Mouse (Mus musculus) spleen, postnatal 4 days (tissue): ENCODE results near the gene Ascc1.
"Not testable (repeated sequence)": the region's sequence is repeated elsewhere in the genome, so short reads cannot be mapped to it uniquely, and the experiment has no call there.

Experiments
- DNase-seq, 2 experiments: peaks; one replicate each; pipeline ENCODE4 v3.0.0; 2022; ENCODE audit warnings: low spot score in 2 of 2

Ascc1 gene

GRCm38 (mm10) chr10:59977141-59977540, 25.5 kb upstream of the Ascc1 start:
- no peak for DNase-seq

DNA sequence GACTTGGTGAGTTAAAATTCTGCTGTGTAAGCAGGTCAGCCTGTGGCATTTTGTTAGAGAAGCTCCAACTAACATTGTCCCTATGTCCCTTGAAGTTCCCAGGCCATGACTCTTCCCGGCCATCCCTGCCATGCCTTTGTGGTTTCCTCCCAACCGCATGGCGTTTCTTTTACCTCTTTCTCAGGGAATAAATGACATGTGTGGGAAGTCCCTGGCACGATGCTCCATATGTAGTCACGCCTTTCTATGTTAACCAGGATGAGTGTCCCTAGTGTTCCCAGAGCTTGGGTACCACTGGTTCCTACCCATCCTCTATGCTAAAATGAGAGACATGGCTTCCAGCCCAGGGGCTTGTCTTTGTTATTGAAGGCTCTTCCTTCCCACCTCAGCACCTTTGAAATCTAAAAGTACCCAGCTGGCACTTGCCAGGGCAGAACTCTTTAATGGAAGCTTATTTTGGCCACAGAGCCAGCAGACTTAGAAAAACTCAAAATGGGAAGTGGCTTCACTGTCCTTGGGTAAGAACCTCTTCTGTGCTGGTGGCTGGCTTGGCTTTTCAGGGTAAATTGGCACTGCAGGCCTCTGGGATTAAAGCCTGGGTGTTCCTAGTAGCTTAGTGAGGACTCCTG, 24.8 kb upstream of the Ascc1 start:
- no peak for DNase-seq

DNA sequence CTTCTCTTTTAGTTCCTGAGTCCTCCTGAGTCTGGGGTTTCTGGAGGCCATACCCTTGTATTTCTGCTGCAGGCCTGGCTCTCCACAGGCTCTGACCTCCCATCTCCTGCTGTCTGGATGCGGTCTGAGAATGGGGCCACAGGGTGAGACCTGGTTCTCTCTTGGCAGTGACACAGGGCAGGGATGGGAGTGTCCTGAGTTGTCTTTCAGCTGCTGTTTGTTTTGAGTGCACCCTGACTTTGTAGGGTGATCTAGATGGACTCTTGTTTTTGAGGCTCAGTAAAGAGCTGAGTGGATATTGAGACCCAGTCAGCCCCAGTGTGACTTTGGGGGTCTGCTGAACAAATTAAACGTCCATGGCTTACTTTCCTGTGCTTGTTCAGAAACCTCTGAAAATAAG, 24.2 kb upstream of the Ascc1 start:
- no peak for DNase-seq

- DNase-seq = peak in 1 of 2 experiments; percentile 49
Measured at GRCm38 (mm10) chr10:59978873-59979743, 23.5 kb upstream of the Ascc1 start.

GRCm38 (mm10) chr10:59980815-59981244, 21.8 kb upstream of the Ascc1 start:
- DNase-seq = peak; percentile 67 to 80

GRCm38 (mm10) chr10:59981336-59981735, 21.3 kb upstream of the Ascc1 start:
- DNase-seq = no peak

- DNase-seq = no peak
Measured at GRCm38 (mm10) chr10:59981792-59982191, 20.8 kb upstream of the Ascc1 start.

GRCm38 (mm10) chr10:59982379-59982873, 20.2 kb upstream of the Ascc1 start:
- no peak for DNase-seq

DNA sequence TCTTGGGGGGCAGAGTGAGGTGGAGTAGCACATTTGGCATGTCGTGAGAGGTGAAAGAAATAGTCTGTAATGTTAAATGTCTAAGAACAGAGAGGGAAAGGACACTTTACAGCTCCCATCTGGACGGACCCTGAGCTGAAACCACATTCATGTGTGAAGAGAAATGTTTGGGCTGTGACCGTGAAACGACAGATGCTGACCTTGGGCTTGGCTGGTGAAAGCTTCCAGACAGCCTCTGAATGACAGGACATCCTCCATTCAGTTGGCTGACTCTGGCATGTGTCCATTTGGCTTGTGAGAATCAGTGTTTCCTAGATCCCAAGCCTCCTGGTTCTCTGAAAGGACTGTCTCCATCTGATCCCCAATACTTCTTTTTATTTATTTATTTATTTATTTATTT, 14.6 kb upstream of the Ascc1 start:
- DNase-seq = no peak

DNA sequence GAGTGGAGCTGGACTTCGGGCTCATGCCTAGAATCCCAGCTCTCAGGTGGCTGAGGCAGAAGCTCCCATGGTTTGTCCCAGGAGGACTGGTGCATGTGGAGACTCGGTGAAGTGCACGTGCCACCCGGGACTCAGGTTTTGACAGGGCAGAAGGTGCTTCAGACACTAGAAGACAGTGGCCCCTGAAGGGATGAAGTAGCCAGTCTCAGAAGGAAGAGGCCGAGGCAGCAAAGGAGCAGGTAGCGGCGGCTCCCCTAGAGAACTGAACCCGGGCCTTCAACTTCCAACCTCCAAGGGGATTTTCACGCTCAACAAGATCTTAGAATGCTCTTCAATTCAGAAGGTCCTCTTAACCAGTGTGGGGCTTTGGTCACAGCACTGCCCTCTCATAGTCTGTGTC, 12.2 kb upstream of the Ascc1 start:
- no peak for DNase-seq

DNA sequence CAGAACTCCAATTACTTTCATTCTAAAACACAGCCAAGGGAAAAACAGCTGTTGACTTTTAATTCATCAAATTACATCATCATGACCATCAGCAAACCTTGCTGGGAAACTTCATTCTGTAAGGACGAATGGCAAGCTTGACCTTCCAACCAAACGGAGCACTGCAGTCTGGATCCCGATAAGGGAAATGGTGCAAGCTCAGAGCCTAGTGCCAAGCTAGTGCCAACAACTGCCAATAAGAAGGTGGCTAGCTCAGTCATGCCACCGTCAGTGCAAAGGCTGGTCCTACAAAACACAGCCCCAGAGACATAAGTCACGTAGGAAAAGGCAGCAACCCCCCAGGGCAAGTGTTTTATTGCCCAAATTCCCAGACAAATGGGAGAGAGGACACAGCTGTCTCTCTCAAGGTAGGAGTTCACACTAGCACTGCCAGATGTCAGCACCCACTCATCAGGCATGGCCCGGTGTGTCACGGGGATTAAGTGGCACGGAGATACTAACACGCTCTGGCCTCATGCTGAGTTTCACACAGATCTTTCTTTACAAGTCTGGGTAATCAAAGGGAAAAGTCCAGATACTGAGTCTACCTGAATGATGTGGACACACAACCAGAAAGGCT, 11.2 kb upstream of the Ascc1 start:
- DNase-seq = no peak

GRCm38 (mm10) chr10:59992024-59992423, 10.6 kb upstream of the Ascc1 start:
- DNase-seq = no peak

- not testable (repeated sequence) for DNase-seq
Measured at GRCm38 (mm10) chr10:59993813-59994212, 8.8 kb upstream of the Ascc1 start.

- DNase-seq = no peak
Measured at GRCm38 (mm10) chr10:59995889-59996288, 6.7 kb upstream of the Ascc1 start.

- peak; percentile 65 to 78 for DNase-seq
Measured at GRCm38 (mm10) chr10:59997591-59997990, 5.0 kb upstream of the Ascc1 start.

DNA sequence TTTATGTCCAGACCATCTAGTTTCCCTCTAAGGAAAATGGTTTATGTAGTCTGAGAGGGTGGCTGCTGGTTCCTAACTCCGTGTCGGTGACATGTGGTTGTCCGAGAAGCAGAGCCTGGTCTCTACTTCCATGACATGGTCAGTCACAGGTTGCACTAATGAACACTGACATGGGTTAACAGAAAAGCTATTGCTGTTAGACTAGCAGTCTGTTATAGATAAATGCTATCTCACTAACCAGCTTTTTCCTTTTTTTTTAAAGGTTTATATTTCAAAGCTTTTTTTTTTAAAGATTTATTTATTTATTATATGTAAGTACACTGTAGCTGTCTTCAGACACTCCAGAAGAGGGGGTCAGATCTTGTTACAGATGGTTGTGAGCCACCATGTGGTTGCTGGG, 3.5 kb upstream of the Ascc1 start:
- DNase-seq = no peak

GRCm38 (mm10) chr10:60001663-60002062, 942 bp upstream of the Ascc1 start:
- not testable (repeated sequence) for DNase-seq

DNA sequence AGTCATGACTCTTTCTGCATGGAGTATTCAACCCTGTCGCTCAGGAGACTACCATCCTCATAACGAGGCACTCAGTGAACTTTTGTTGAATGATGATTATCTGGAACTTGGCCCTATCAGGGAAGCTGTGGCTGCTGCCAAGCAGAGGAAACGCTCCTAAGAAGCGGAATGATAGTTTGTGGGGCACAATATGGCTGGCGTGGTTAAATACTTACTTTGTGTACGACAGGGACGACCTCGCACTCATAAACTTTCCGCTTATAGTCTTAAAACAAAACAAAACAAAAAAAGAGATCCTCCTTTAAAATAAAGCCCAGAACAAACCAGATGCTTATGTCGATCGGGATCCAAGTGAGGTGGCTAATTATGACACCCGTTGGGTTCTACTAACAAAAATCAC, 402 bp upstream of the Ascc1 start:
- DNase-seq = no peak

DNA sequence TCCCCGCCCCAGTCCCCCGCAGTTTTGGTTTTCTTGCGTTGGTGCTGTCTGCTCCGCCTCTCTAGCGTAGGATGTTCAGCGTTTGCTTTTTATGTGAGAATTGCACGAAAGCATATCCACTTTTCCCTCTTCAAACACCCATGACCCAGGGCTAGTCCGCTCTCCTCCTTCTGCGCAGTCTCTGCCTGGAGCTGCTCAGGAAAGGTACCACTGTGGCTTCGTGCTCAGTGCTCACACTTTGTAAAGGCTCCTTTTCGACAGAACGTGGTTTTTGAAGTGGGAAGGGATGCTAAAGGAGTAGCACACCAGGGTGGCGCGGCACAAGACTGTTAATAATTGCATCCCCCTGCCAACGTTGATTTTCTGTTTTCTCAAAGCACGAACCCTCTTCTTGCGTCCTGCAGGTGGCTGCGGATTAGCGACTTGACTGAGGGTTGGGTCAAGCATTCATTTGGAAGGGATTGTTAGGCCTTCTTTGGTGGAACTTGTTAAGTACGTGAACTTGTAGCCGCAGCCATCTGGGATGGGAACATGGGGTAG, 678 bp downstream of the Ascc1 start:
- DNase-seq = no peak

DNA sequence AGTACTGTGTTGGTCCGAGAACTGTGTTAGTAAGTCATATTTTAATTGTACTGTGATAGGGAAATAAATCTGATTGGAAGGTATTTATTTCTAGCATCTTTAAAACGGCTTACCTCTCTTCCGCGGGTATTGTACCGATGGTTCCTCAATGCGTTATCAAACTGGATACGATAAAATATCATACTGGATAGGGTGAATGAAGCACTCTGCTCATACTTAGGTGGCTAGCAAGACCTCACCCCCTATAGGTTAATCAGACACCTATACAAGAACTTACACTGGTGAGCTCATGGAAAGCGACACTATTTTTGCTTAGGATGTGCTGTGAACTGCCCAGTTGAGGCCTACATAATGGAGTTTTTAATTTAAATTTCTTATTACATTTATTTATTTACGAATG, 1.2 kb downstream of the Ascc1 start:
- no peak for DNase-seq

- DNase-seq = peak; percentile 48 to 81
Measured at GRCm38 (mm10) chr10:60005264-60005663, 2.7 kb downstream of the Ascc1 start.

- no peak for DNase-seq
Measured at GRCm38 (mm10) chr10:60009115-60009514, 6.5 kb downstream of the Ascc1 start.
